Mouse (Mus musculus) erythroblast, adult 5-6 weeks (primary cell): ENCODE data around the gene Leng1. TPM values are rescaled to one million over a fixed set of nuclear protein-coding genes. Genes with fewer than 3 reads are reported as not detected.

Experiments used
- ATAC-seq: replicated peaks from 2 replicates; pipeline ENCODE4 v1.8.0; 2016; ENCODE audit warnings: moderate number of reproducible peaks, mild to moderate bottlenecking, moderate TSS enrichment, inconsistent platforms; ENCODE audit not compliant: poor library complexity, low FRiP score, severe bottlenecking
- total RNA-seq, 2 experiments: library from RNA; stranded (forward) in 1 of 2; stranded (reverse) in 1 of 2; fragments of 150-400 nt in 1 of 2; fragments of 200-764, 138-1000 nt in 1 of 2; gene quantifications; 2 replicates each; pipeline versions ENCODE4 v1.2.3 to v1.2.4; 2015 to 2017; ENCODE audit warnings: low replicate concordance in 2 of 2

Gene Leng1
- total RNA-seq, 2 experiments from 2014 or later: 1.5 to 2.6 TPM

- peak; percentile 92 for ATAC-seq
These were observed 20.8 kb downstream of the Leng1 start, which contains the start of gene Cnot3 for GRCm38 (mm10) chr7:3644672-3645487. Gene Cnot3, plus strand, starts transcription at chr7:3645268.

GRCm38 (mm10) chr7:3644348-3644671 is 21.3 kb downstream of the Leng1 start:
- ATAC-seq: peak; percentile 2; the same call in 1 of the 2 replicates

DNA sequence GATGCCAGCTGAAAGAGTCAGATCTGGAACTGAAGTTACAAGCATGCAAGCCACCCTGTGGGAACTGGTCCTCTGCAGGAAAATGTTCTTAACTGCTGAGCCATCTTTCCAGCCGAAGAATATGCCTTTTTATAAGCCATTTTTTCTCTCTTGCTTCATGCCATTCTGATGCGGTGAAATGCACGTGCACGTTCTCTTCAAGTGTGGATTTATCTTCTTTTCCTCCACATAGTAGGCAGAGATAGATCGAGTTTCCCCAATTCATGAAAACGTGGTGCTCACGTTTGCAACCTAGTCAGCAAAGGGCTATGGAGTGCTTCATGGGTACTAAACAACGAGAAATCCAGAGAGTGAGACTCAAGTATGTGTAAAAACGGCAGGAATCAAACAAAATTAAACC is 21.8 kb downstream of the Leng1 start:
- no peak for ATAC-seq

GRCm38 (mm10) chr7:3643412-3643811 is 22.2 kb downstream of the Leng1 start:
- ATAC-seq: no peak

DNA sequence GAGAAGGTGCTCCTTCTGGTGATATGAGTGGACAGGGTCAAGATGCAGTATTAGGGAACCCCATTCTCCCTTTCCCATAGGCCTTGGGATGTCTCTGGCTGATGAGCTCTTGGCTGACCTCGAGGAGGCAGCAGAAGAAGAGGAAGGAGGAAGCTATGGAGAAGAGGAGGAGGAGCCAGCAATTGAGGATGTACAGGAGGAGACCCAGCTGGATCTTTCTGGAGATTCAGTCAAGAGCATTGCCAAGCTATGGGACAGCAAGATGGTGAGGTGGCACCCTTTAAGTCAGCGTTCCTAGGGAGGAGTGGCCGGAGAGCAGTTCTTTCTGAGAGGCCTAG is 35.2 kb downstream of the Leng1 start:
- no peak for ATAC-seq

DNA sequence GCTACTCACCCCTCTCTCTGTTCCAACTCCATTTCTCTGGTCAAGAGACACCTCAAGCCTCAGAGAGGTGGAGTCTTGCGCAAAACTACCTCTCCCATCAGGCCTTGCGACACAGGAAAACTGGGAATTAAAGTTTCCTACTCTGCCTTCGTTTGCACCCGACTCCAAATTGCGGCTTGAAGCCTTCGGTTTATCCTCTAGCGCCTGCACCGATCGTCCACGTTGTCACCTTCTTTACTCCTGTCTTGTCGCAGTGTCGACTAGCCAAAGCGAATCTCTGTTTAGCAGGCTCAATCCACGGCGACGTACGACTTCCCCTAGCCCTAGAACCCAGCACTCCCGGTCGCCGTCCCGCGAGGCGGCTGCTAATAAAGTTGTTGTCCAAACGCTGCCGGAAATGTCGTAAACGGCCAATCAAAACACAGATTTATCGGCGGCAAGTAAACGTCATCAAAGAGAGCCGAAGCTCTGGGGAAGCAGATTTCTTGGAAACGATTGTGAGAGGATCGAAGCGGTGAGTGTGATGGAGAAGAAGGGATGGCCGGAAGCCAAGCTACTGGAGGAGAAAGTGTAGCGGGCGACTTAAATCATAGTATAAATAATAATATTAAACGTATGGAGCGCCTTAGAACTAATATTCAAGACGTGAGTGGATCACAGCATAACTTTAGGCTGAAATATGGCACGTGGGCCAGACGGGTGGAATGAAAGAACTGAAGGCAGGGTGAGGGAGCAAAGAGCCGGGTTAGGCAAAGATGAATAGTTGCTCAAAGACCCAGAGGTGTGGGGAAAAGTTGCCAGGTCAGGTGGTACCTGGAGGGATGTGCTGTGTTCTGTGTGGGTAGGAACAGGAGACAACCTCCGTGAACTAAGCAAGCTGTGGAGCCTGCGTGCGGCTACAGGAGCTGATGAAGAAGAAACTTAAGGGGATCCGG is 35.8 kb downstream of the Leng1 start, which contains the start of the genes Tfpt and Prpf31:
TSS of gene Tfpt (minus strand) at position 387 of the 935 bp plus-strand sequence.
TSS of gene Prpf31 (plus strand) at position 443 of the 935 bp plus-strand sequence.
- peak; percentile 92 for ATAC-seq

DNA sequence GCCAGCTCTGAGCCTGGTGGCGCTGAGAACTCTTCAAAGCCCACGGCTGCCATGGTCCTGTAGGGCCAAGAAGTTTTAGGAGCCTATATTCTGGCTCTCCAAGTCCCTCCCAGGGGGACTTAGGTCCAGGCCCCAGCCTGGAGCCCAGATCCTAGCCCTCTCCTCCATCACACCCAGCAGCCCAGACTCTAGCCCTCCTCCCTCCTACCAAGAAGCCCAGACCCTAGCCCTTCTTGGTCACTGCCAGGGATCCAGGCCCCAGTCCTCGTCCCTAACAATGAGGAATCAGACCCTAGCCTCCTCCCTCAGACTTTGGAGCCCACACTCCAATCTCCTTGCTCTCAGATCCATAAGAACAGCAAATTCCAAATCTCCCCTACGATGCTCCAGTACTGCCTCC is 36.6 kb downstream of the Leng1 start:
- ATAC-seq: peak; percentile 20

- ATAC-seq: peak; percentile 98
These were observed 48.2 kb downstream of the Leng1 start, which contains the start of gene Ndufa3 for GRCm38 (mm10) chr7:3617242-3617995. Gene Ndufa3, plus strand, starts transcription at chr7:3617373.

GRCm38 (mm10) chr7:3616389-3617241 is 49.0 kb downstream of the Leng1 start:
- no peak for ATAC-seq

- no peak for ATAC-seq
These were observed 49.6 kb downstream of the Leng1 start, which contains the start of gene Oscar for GRCm38 (mm10) chr7:3616057-3616388. Gene Oscar, minus strand, starts transcription at chr7:3616157.

DNA sequence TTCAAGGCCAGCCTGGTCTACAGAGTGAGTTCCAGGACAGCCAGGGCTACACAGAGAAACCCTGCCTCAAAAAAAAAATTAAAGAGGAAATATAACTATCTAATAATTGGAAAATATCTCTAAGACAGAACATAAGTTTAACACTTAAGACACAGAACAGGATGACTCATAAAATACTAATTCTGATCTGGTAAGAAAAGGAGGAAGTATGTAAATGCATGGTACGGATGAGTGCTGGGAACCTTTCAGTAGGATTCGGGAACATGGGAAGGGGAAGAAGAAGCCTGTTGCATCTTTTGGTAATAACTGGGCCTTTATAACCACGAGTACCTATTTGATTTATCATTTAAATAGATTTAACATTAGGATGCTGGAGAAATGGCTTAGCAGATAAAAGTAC is 51.6 kb downstream of the Leng1 start:
- ATAC-seq: no peak

GRCm38 (mm10) chr7:3611006-3611405 is 54.6 kb downstream of the Leng1 start:
- ATAC-seq: no peak

- no peak for ATAC-seq
These were observed 55.2 kb downstream of the Leng1 start for GRCm38 (mm10) chr7:3610437-3610836.

Other genes with a start within 250 kb of the Leng1 start
- not detected in 2 replicates for gene Cacng6, start 241.6 kb downstream of the Leng1 start, total RNA-seq (2015; ENCODE audit: low replicate concordance)
- not detected in 2 replicates for gene Cacng6, start 241.6 kb downstream of the Leng1 start, total RNA-seq (2017; ENCODE audit: low replicate concordance)
- 0.63 TPM in 1 of 2 replicates, not detected in the other for gene Tarm1, start 163.2 kb downstream of the Leng1 start, total RNA-seq (2015; ENCODE audit: low replicate concordance)
- gene Tarm1, start 163.2 kb downstream of the Leng1 start, total RNA-seq (2017; ENCODE audit: low replicate concordance): 0.34 and 1.8 TPM in 2 replicates
- gene Oscar, start 49.7 kb downstream of the Leng1 start, total RNA-seq (2015; ENCODE audit: low replicate concordance): not detected in 2 replicates
- not detected in 2 replicates for gene Oscar, start 49.7 kb downstream of the Leng1 start, total RNA-seq (2017; ENCODE audit: low replicate concordance)
- gene Ndufa3, start 48.5 kb downstream of the Leng1 start, total RNA-seq (2015; ENCODE audit: low replicate concordance): 136 and 146 TPM in 2 replicates
- 46.0 and 54.0 TPM in 2 replicates for gene Ndufa3, start 48.5 kb downstream of the Leng1 start, total RNA-seq (2017; ENCODE audit: low replicate concordance)
- gene Tfpt, start 35.9 kb downstream of the Leng1 start, total RNA-seq (2015; ENCODE audit: low replicate concordance): 4.2 and 4.6 TPM in 2 replicates
- 15.4 and 15.5 TPM in 2 replicates for gene Tfpt, start 35.9 kb downstream of the Leng1 start, total RNA-seq (2017; ENCODE audit: low replicate concordance)
- 8.8 and 10.4 TPM in 2 replicates for gene Prpf31, start 35.9 kb downstream of the Leng1 start, total RNA-seq (2015; ENCODE audit: low replicate concordance)
- gene Prpf31, start 35.9 kb downstream of the Leng1 start, total RNA-seq (2017; ENCODE audit: low replicate concordance): 9.5 and 16.4 TPM in 2 replicates
- 80.9 and 94.9 TPM in 2 replicates for gene Cnot3, start 20.6 kb downstream of the Leng1 start, total RNA-seq (2015; ENCODE audit: low replicate concordance)
- gene Cnot3, start 20.6 kb downstream of the Leng1 start, total RNA-seq (2017; ENCODE audit: low replicate concordance): 15.2 and 20.4 TPM in 2 replicates
- 0.63 TPM in 1 of 2 replicates, not detected in the other for gene Tmc4, start 11.7 kb upstream of the Leng1 start, total RNA-seq (2015; ENCODE audit: low replicate concordance)
- 2.1 and 3.6 TPM in 2 replicates for gene Tmc4, start 11.7 kb upstream of the Leng1 start, total RNA-seq (2017; ENCODE audit: low replicate concordance)
- 1.2 and 7.9 TPM in 2 replicates for gene Tsen34, start 27.0 kb upstream of the Leng1 start, total RNA-seq (2015; ENCODE audit: low replicate concordance)
- 1.3 and 3.2 TPM in 2 replicates for gene Tsen34, start 27.0 kb upstream of the Leng1 start, total RNA-seq (2017; ENCODE audit: low replicate concordance)
- gene Mboat7, start 27.7 kb upstream of the Leng1 start, total RNA-seq (2015; ENCODE audit: low replicate concordance): 22.8 and 27.7 TPM in 2 replicates
- 6.1 and 8.4 TPM in 2 replicates for gene Mboat7, start 27.7 kb upstream of the Leng1 start, total RNA-seq (2017; ENCODE audit: low replicate concordance)
- 418 and 419 TPM in 2 replicates for gene Rps9, start 38.2 kb upstream of the Leng1 start, total RNA-seq (2015; ENCODE audit: low replicate concordance)
- gene Rps9, start 38.2 kb upstream of the Leng1 start, total RNA-seq (2017; ENCODE audit: low replicate concordance): 230 and 442 TPM in 2 replicates
- 44.4 and 48.7 TPM in 2 replicates for gene Pirb, start 54.6 kb upstream of the Leng1 start, total RNA-seq (2015; ENCODE audit: low replicate concordance)
- gene Pirb, start 54.6 kb upstream of the Leng1 start, total RNA-seq (2017; ENCODE audit: low replicate concordance): 10.7 and 16.3 TPM in 2 replicates
- gene Gm15448, start 159.8 kb upstream of the Leng1 start, total RNA-seq (2015; ENCODE audit: low replicate concordance): 2.1 TPM in 1 of 2 replicates, not detected in the other
- gene Gm15448, start 159.8 kb upstream of the Leng1 start, total RNA-seq (2017; ENCODE audit: low replicate concordance): 1.6 and 3.8 TPM in 2 replicates
- 11.3 and 12.5 TPM in 2 replicates for gene Pira2, start 179.2 kb upstream of the Leng1 start, total RNA-seq (2015; ENCODE audit: low replicate concordance)
- gene Pira2, start 179.2 kb upstream of the Leng1 start, total RNA-seq (2017; ENCODE audit: low replicate concordance): 7.4 and 7.9 TPM in 2 replicates
- gene Gm14548, start 232.3 kb upstream of the Leng1 start, total RNA-seq (2015; ENCODE audit: low replicate concordance): 7.5 and 8.8 TPM in 2 replicates
- 7.4 and 8.4 TPM in 2 replicates for gene Gm14548, start 232.3 kb upstream of the Leng1 start, total RNA-seq (2017; ENCODE audit: low replicate concordance)
- gene Lilra6, start 249.7 kb upstream of the Leng1 start, total RNA-seq (2015; ENCODE audit: low replicate concordance): 13.6 and 20.8 TPM in 2 replicates
- 3.1 and 3.9 TPM in 2 replicates for gene Lilra6, start 249.7 kb upstream of the Leng1 start, total RNA-seq (2017; ENCODE audit: low replicate concordance)